Mouse (Mus musculus): ENCODE data around the gene Rnf10. TPM values are rescaled to one million over a fixed set of nuclear protein-coding genes. Genes with fewer than 3 reads are reported as not detected.

Gene Rnf10
- polyA plus RNA-seq, 1 experiment = 168 TPM

DNA sequence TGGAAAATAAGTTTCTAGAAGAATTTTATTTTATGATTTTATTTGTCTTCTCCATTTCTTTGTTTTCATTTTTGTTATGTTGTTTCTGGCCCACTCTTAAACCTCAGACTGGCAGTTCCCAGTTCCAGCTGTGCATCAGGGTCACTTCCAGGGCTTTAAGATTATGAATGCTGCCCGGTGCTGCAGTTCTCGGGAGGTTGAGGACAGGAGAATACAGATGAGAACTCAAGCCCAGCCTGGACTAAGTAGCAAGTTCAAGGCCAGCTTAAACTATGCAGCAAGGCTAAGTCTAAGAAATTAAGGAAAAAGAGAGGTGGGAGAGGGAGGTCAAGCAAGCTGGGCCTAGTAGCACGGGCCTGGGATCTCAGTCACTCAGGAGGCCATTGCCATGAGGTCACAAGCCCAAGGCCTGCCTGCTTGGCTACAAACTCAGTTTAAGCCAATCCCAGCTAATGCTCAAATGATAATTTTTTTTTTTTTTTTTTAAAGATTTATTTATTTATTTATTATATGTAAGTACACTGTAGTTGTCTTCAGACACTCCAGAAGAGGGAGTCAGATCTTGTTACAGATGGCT lies 5.1 kb downstream of the Rnf10 start:
- H3K4me1 ChIP-seq (ENCODE audit: control insufficient read depth, insufficient read depth, low read length) = peaks cover 10% of the 10 kb centered on the region
- no peak overlapping the region for H3K27ac ChIP-seq (ENCODE audit: insufficient read depth, low read length)
- TF ChIP-seq POLR2A (IDR thresholded peaks at IDR 0.05; ENCODE audit: low read depth, low read length) = no peak
- no peak overlapping the region for H3K4me3 ChIP-seq (ENCODE audit: insufficient read depth, low read length)

DNA sequence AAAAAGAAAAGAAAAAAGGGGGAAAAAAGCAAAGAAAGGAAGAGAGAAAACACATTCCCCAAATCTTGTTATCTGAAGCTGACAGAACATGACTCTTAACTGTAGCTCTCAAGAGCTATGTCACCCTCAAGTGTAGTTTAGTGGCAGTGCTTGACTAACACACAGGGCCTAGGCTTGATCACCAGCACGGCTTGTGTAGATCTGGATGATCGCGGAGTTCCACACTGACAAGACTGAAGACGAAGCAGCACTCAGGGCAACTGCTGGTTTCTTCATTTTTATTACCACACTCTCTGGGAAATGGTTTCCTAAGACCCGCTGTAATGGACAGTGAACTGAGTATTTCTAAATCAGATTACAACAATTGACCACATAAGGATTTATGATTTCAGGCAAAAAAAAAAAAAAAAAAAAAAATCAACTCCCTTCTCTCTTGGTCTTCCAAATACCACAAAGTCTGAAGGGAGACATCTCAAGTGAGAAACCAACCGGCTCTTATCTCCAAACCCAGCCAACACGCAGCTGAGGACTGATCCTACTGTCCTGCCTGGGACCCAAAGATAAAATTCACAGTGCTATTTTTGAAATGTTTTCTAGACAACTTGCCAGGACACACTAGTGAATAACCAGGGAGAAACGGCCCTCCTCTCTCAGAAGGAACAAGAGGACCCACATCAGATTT lies 5.8 kb downstream of the Rnf10 start:
- TF ChIP-seq POLR2A (IDR thresholded peaks at IDR 0.05; ENCODE audit: low read depth, low read length) = no peak
- TF ChIP-seq CTCF (IDR thresholded peaks at IDR 0.05; ENCODE audit: borderline replicate concordance, insufficient read depth, low read length) = no peak
- peaks cover 10% of the 10 kb centered on the region for H3K4me1 ChIP-seq (ENCODE audit: control insufficient read depth, insufficient read depth, low read length)
- H3K4me3 ChIP-seq (ENCODE audit: insufficient read depth, low read length) = no peak overlapping the region
- no peak overlapping the region for H3K27ac ChIP-seq (ENCODE audit: insufficient read depth, low read length)

DNA sequence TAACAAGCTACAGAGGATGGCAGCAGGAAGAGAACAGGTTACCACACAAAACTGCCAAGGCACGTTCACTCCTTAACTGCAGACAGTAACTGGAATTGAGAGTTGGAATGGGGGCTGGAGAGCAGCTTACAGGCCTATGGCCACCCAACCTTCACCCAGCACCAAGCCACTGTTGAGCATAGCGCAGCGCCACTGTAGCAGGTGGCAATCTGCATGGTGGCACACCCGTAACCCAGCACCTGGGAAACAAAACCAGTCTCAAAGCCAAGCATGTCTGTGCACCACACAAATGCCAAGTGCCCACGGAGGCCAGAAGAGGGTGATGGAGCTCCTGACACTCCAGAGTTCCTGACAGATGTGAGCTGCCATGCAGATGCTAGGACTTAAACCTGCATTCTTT lies 6.4 kb downstream of the Rnf10 start:
- H3K27ac ChIP-seq (ENCODE audit: insufficient read depth, low read length) = no peak overlapping the region
- H3K4me3 ChIP-seq (ENCODE audit: insufficient read depth, low read length) = no peak overlapping the region
- H3K4me1 ChIP-seq (ENCODE audit: control insufficient read depth, insufficient read depth, low read length) = peaks cover 10% of the 10 kb centered on the region
- TF ChIP-seq CTCF (IDR thresholded peaks at IDR 0.05; ENCODE audit: borderline replicate concordance, insufficient read depth, low read length) (no peak), POLR2A (IDR thresholded peaks at IDR 0.05; ENCODE audit: low read depth, low read length) (no peak)

DNA sequence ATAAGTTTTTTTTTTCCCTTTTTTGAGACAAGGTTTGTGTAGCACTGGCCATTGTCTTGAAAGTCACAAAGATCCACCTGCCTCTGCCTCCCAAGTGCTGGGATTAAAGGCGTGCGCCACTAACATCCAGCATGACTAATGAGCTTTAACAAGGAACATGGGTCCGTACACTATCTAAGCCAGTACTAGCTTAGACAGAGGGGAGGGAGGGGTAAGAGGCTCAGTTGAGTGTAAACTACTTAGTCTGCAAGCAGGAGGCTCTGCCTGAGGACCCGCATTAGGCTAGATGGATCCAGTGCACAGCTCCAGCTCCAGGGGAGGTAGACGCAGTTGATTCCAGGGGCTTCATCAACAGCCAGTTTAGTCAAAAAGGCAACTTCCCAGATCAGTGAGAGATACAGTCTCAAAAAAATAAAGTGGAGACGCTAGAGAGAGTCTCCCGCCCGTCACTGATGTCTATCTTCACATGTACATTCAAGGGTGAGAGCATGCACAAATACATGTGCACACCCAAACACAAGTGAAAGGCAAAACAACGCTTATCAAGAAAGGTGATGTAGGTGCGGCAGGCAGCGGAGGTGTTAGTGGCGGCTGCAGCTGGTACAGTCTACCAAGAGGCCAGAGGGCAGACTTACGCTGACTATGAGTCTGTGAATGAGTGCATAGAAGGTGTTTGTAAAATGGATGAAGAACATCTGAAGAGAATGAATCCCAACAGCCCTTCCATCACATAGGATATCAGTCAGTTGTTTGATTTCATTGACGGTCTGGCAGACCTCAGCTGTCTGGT lies 10.0 kb downstream of the Rnf10 start:
- no peak overlapping the region for H3K4me3 ChIP-seq (ENCODE audit: insufficient read depth, low read length)
- TF ChIP-seq POLR2A (IDR thresholded peaks at IDR 0.05; ENCODE audit: low read depth, low read length) (no peak), CTCF (IDR thresholded peaks at IDR 0.05; ENCODE audit: borderline replicate concordance, insufficient read depth, low read length) (no peak)
- no peaks in the 10 kb centered on the region; the same call in 1 of the 2 replicates for H3K4me1 ChIP-seq (ENCODE audit: control insufficient read depth, insufficient read depth, low read length)
- H3K27ac ChIP-seq (ENCODE audit: insufficient read depth, low read length) = no peak overlapping the region

DNA sequence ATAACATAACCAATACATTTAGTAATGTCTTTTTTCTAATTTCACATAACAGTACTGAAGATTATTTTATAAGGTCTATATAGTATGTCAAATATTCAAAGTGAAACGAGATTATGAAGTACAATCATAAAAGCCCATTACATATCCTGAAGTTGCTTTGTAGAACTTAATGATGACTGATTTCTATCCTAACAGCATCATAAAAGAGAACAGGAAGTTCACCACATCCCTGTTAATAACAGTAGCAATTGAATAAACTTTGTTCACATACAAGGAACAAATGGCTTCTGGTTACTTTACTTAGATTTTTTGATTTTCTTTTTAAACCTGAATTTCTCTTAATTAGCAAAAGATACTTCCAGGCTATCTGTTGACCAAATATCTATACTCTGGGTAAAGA lies 10.8 kb downstream of the Rnf10 start:
- Histone ChIP-seq H3K4me3 (ENCODE audit: insufficient read depth, low read length) (no peak overlapping the region), H3K27ac (ENCODE audit: insufficient read depth, low read length) (no peak overlapping the region), H3K4me1 (ENCODE audit: control insufficient read depth, insufficient read depth, low read length) (no peaks in the 10 kb centered on the region; the same call in 1 of the 2 replicates)
- TF ChIP-seq POLR2A (IDR thresholded peaks at IDR 0.05; ENCODE audit: low read depth, low read length) = no peak
- no peak for TF ChIP-seq CTCF (IDR thresholded peaks at IDR 0.05; ENCODE audit: borderline replicate concordance, insufficient read depth, low read length)

DNA sequence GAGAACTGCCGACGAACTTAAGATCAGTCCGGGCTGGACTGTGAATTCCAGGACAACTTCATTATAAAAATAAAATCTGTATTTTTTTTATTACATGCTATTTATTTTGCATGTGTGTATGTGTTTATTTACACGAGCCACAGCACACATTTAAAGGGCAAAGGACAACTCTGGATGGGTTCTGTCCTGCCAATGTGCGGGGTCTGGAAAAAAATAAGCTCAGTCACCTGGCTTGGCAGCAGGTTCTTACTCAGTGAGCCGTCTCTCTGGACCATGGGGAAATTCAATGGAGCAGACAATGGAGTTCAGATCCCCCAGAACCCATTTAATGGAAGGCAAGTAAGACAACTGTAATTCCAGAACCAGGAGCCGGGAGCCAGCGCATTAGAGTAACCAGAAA lies 11.6 kb downstream of the Rnf10 start:
- TF ChIP-seq CTCF (IDR thresholded peaks at IDR 0.05; ENCODE audit: borderline replicate concordance, insufficient read depth, low read length) (no peak), POLR2A (IDR thresholded peaks at IDR 0.05; ENCODE audit: low read depth, low read length) (no peak)
- H3K27ac ChIP-seq (ENCODE audit: insufficient read depth, low read length) = no peak overlapping the region
- H3K4me3 ChIP-seq (ENCODE audit: insufficient read depth, low read length) = no peak overlapping the region
- H3K4me1 ChIP-seq (ENCODE audit: control insufficient read depth, insufficient read depth, low read length) = no peaks in the 10 kb centered on the region; the same call in 1 of the 2 replicates

DNA sequence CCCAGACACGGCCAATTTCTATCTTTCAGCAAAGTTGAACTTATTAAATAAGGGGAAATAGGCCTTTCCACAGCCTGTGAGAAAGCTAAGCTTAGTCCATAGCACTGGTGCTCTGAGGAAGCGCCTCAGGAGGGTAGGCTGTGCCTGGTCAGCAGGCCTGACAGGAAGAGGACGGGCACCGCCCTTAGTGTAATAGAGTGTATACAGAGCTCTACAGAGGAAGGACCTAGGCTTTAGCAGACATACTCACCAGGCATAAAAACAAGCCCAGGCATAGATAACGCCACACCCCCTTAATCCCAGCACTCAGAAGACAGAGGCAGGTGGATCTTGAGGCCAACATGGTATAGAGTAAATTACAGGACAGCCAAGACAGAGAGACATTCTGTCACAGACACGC lies 12.3 kb downstream of the Rnf10 start:
- TF ChIP-seq POLR2A (IDR thresholded peaks at IDR 0.05; ENCODE audit: low read depth, low read length) (no peak), CTCF (IDR thresholded peaks at IDR 0.05; ENCODE audit: borderline replicate concordance, insufficient read depth, low read length) (no peak)
- Histone ChIP-seq H3K4me3 (ENCODE audit: insufficient read depth, low read length) (no peak overlapping the region), H3K4me1 (ENCODE audit: control insufficient read depth, insufficient read depth, low read length) (no peaks in the 10 kb centered on the region; the same call in 1 of the 2 replicates), H3K27ac (ENCODE audit: insufficient read depth, low read length) (no peak overlapping the region)

DNA sequence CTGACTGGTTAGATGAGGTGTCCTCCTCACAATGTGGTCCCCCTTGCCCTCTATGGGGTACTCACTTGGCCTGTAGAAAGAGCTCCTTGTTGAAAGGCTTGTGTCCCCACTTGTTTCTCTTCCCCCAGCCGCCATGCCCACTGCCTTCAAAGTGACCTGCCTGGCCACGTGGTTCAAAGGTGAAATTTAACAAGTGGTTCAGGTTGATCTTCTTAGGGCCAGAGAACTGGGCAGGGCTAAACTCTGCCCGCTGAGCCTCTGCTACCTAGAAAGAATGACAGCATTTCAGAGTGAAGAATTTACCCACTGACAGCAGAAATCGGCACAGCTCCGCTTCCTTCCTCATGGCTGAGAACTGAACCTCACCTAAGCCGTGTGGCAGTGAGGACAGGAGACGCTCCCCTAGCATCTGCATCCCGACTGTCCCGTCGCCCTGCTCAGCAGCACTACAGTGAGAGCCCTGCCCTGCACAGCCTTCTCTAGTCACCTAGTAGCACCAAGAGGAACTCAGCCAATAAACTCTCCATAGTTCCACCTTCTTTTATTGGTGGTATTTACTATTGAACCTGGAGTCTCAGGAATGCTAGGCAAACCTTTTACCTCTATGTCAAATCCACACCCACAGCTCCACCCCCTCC lies 15.7 kb downstream of the Rnf10 start:
- no peak for TF ChIP-seq POLR2A (IDR thresholded peaks at IDR 0.05; ENCODE audit: low read depth, low read length)
- TF ChIP-seq CTCF (IDR thresholded peaks at IDR 0.05; ENCODE audit: borderline replicate concordance, insufficient read depth, low read length) = no peak
- no peaks in the 10 kb centered on the region for H3K4me1 ChIP-seq (ENCODE audit: control insufficient read depth, insufficient read depth, low read length)
- H3K4me3 ChIP-seq (ENCODE audit: insufficient read depth, low read length) = no peak overlapping the region
- H3K27ac ChIP-seq (ENCODE audit: insufficient read depth, low read length) = no peak overlapping the region

DNA sequence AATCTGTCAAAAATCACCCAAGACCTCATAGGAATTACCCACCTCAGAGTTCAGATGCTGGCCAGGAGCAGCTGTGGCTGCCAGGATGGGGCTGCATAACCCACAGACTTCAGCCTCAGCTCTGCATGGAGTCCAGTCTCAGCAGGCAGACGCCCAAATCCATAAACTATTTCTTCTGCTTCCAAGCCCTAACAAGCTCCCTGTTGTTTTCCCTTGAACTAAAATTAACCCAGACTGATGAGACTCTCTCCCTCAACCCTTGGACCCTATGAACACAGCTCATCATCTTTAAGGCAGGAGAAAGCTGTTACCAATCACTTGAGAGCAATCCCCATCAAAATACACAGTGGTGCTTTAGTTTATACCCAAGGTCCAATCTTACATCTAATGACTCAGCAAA lies 17.2 kb downstream of the Rnf10 start:
- TF ChIP-seq CTCF (IDR thresholded peaks at IDR 0.05; ENCODE audit: borderline replicate concordance, insufficient read depth, low read length) (no peak), POLR2A (IDR thresholded peaks at IDR 0.05; ENCODE audit: low read depth, low read length) (no peak)
- Histone ChIP-seq H3K4me1 (ENCODE audit: control insufficient read depth, insufficient read depth, low read length) (no peaks in the 10 kb centered on the region), H3K4me3 (ENCODE audit: insufficient read depth, low read length) (no peak overlapping the region)

More for the DNA sequence above, 17.2 kb downstream of the Rnf10 start:
- H3K27ac ChIP-seq (ENCODE audit: insufficient read depth, low read length) = no peak overlapping the region
